Mouse (Mus musculus): ENCODE data around the gene Itprid1.

Gene Itprid1

DNA sequence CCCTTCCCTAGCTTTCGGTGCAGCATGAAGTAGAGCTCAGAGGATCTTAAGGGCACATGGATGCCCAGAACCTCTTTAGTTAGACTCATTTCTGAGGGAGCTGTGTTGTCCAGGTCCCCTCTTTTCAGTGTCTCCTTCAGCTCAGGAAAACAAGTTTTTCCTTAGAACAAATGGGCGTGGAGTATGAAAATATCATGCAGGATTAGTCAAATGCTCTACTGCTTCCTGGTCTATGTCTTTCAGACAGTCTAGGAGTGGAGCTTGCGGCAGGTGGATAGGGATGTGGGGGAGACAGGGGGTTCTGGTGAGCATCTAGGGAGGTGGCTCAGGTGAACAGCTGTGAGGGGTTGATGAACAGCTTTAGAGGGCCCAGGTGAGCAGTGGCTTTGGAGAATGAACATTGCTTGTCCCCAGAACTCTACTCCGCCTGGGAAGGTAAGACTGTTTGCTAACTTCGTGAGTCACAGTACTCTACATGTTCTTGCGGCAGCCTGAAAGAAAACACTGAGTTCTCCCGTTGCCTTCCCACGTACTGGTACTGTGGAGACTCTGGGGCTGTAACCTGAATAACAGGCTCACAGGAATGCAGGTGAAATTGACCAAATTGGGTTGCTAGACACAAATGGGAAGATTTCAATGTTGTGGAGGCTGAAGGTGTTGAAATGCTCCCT lies at the start of gene Itprid1:
Gene Itprid1 (plus strand): TSS at position 246 of the 671 bp plus-strand sequence.
- no peak for DNase-seq

DNA sequence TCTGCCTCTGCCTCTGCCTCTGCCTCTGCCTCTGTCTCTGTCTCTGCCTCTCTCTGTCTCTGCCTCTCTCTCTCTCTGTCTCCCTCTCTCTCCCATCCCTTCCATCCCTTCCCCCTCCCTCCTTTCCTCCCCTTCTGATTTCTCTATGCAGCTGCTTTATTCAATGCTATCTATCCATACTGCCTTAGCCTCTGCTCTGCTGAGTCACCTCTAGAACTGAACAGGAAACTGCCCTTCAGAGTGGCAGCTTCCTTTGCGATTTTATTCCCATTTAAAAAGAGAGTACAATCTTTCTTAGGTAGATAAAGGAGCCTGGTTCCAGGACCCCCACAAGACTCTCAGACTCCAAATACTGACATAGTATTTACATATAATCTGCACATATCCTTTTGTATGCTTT lies 47.1 kb upstream of the Itprid1 start:
- DNase-seq = no peak

DNA sequence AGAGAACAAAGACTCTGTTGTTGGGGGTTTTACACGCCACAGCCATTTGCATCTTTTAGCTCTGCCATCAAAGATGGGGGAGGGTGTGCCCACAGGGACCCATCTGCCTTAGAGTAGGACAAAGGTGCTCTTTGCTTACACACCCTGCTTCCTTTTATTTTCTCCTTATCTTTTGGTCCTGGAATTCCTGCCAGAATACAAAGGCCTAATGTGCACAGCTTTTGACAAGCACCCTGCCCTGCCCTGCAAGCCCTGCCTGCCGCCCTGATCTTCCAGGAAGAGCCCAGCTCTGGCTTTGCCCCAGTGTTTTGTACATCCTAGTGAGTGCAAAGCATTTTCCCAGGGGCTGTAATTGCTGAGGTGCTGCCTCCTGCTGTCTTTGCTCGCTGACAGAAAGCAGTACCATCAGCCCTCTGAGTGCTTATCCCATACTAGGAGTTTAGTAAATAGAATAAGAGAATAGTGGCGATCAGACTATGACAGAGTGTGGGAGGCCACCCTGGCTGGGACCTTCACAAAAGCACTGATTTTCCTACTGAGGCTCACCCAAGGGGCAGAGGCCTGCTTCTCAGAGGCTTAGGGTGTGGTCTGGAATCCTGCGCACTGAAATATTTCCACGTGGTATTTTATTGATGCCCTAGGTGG lies 44.7 kb upstream of the Itprid1 start:
- no peak for DNase-seq

DNA sequence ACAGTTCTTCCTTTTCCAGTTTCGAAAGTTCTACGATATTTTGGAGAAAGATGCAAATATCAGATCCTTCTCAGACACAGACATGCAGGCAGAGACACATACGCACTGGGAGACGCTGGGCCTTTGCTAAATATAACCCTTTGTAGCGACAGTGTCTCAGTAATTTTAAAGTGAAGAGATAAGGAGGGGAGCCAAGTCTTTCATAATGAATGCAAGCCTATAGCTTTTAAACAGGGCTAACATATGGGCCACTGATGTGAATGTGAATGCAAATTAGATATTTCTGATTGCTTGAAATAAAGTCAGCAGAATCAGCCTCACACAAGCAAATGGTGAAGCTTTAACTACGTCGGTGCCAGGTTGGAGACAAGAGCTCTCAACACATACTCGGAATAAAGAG lies 44.2 kb upstream of the Itprid1 start:
- no peak for DNase-seq

DNA sequence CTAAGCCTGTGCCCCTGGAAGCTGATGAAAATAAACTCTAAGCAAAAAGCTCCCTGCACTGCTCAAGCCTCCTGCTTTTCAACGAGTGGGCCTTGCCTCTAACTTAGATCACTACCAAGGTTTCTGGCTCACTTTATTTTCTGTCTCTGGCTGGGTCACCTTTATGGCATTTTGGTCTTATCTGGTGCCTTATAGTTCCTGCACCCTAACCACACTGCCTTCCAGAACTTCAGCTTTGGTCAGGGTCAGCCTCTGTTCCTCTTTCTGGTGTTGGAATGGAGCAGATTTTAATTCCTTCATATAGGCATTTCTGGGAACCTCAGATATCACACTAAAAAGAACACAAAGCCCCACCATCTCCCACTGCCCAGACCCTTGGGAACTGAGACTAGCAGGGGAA lies 34.0 kb upstream of the Itprid1 start:
- no peak for DNase-seq

DNA sequence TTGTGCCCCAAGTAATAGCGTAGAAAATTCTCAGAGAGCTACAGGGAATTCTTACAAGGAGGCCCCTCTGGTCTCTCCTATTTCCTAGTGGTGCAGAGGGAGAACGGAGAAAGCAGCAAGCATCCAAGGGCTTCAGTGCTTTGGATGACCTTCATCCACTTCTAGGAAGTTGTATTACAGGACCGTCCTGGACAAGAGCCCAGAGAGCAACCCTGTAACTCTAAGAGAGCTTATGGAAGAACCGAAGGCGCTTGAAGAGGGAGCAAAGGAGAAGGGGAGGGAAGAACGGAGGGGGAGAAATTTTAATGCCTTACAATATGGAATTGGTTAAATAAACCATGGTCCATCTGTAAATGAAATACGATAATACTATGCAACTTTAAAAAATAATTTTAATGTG lies 33.3 kb upstream of the Itprid1 start:
- no peak for DNase-seq

DNA sequence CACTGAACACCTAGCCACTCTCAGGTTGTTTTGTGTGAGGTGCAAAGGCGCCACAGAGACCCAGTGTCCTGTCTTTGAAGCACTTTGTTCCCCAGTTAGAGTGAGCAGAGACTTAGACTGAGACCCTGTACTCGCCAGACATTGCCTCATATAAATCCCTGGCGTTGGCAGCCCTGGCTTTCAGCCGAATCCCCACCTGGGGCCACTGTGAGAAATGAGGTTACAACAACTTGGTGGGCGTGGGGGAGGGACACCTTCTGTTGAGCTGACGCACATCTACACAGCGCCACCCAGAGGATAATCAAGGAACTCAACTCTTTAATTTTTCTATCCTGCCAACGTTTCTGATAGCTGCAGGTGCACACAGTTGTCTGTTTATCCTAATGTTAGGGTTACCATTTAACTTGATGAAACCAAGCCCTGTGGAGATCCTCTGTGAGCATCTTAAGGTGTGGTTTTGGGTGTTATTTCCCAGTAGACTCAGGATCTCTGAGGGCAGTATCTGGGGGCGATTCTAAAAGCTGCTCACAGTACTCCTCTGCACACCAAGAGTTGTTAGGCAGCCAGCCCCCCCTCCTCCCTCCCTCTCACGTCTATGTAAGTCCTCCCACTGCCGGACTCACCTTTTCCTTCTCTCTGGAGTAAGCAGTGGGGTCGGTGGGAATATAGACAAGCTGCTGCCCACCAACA lies 32.6 kb upstream of the Itprid1 start:
- DNase-seq = peak; percentile 7

DNA sequence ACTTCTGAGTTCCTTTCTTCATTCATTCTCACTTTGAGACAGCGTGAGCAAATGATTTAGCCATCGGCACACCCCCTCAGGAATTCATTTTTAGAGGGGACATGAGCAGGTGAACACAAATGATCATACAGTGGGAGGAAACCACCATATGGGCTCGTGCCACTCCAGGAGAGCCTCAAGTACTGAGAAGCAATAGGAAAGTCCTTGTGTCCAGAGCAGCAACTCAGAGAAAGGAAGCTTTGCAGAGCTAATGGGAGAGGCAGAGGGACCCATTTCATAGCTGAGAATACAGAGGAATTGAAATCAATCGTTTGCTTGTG lies 32.1 kb upstream of the Itprid1 start:
- DNase-seq = no peak

DNA sequence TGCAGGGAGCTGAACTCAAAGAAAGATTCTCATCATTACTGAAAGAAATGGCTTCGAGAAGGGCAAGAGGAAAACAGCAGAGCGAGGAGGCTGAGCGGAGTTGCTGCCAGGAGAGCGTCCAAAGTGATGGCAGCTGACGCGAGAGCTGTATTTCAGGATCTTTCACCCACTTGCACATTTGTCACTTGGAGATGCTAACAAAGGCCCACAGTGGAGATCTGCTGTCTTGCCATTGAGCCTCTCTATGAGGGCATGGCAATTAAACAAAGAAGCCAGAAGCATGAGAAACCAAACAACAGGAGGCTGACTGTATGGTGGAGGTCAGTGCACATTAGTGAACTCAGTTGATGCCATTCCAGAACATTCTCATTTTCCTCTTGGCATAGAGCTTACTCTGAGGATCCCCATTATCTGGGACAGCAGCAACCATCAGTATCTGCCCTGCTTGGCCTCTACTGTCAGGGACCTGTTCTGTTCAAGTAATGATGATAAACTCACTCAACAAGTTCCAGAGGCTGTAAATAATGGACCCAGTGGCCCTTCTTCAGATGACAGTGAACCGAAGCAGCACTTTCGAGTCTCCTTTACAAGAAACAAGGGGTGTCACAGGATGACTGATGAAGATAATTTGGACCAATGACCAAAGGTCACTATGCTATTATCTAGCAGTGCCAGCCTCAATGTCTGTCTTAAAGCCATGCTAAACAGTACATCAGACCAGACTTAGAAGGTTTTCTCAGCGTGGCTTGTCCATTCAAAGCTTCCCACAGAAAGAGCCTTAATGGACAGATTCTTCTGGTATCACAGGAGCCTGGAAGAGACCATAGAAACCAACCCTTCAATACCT lies 31.2 kb upstream of the Itprid1 start:
- no peak for DNase-seq

DNA sequence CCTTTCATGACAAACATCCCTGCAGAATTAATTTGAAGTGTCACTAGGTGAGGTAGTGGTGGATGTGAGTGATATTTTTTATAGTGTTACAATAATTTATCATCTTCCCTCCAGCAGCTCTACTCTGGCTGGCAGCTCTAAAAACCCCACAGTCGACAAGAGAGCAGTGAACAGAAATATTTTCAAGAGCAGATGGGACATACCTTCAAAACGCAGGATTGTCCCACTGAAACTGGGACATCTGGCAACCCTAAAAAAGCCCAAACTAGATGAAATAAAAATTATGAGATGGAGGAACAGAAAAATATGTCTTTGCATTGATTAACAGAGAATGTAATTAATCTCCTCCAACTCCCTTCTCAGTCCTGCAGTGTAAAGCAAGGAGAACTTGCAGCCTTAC lies 30.2 kb upstream of the Itprid1 start:
- DNase-seq = no peak

DNA sequence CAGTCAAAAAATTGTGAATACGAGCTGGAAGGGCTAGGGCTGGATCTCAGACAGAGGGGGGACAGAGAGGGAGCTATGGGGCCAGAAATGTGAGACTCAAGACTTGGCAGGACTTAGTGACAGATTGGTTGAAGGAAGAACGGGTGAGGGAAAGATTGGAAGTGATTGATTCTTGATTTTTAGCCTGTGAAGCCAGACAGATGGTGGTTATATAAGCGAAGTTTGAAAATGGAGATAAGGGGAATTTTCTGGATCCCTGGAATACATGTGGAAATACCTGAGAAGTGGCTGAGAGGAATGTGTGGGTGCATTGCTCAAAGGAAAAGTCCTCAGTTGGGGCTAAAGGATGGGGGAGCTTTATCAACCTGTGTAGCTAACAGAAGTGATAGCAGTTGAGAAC lies 28.0 kb upstream of the Itprid1 start:
- no peak for DNase-seq

DNA sequence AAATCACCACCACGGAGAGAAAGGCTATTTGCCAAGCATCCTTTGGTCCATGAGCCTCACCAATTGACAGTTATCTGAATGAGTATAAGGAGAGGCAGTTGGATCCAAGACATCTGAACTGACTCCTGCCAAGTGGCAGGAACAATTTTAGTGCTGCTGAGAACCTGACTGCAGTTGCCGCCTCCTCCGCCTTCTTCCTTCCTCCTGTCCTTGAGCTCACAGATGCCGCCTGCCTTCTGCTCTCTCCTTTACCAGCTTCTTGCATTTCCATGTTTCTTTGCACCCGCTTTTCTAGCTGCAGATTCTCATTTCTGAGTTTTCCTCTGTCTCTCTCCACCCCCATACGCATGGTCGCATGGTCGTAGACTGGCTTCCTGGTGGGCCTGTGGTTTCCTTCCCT lies 25.5 kb upstream of the Itprid1 start:
- DNase-seq = no peak

DNA sequence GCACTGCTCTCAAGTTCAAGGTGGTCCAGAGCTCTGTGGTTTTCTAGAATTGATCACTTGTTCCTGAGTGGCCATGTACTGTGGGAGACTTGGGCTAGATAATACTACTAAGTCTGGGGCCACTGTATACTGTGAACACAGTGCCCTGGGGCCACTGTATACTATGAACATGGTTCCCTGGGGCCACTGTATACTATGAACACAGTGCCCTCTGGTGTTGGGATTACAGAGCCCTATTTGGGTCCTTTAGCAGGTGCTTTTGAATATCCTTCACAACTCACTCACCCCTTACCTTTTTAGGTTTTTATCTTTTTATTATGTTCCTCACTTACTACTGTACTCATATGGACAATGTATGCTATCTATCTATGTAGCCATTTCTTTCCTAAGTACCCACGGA lies 24.3 kb upstream of the Itprid1 start:
- DNase-seq = no peak

DNA sequence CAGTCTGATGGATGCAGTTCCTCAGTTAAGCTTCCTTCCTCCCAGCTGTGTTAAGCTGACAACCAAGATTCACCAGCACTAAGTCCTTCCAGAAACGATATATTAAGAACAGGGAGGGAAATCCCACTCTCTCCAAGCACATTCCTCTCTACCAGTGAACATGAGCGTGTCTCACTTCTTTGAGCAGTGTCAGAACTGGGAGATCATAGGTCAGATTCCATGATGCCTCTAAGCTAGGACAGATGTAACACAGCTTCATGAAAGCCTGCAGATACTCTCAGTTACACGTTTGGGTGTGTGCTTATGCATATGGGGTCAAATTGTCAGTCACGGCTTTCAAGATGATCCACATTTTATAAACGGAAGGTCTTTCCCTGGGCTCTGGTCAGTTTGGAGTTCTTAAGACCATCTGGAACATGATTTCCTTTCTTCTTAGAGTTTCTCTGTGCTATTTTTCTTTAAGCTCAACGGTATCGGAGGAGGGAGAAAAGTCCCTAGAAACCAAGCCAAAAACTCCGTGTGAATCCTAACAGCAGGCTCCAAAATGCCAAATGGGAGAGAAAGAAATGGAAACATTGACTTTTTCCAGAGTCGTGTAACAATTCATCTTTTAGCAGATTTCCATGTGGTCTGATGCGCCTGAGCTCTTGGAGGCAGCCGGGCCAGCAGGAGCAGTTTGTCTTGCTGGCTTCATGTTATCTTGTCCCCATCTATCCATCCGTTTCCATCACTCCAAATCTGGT lies 22.3 kb upstream of the Itprid1 start:
- DNase-seq = no peak

DNA sequence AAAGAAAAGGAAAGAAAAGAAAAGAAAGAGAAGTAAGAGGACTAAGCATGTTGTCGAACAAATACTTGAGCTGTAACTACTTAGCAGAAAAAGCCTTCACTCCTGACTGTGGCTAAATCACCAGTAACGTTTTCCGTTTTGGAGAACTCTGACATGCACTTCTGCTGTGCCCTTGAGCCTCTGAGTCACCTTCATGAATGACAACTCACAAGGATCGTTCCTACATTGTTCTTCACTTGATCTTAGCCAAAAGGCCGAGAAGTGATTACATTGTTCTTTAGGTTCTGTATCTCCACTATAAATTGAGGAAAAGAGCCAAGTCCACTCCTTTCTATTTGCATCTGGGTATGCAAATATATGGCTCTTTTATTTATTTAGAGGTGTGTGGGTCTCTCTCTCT lies 19.8 kb upstream of the Itprid1 start:
- DNase-seq = no peak

DNA sequence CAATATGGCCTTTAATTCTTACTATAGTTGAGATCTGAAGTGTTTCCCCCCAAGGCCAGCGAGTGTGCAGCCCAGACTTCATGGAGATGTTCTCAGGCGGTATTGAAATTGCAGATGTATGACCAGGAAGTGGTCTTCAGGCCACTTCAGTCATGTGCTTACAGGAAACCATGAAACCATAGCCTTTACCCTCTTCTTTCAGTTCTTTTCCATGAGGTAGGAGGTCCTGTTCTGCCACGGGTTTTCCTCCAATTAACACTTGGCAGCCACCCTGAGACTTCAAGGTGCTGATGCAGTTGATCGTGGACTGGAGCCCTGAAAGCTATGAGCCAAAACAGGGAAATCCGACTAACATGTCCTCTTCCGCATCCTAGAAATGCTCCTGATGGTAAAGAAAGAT lies 7.0 kb upstream of the Itprid1 start:
- DNase-seq = no peak

DNA sequence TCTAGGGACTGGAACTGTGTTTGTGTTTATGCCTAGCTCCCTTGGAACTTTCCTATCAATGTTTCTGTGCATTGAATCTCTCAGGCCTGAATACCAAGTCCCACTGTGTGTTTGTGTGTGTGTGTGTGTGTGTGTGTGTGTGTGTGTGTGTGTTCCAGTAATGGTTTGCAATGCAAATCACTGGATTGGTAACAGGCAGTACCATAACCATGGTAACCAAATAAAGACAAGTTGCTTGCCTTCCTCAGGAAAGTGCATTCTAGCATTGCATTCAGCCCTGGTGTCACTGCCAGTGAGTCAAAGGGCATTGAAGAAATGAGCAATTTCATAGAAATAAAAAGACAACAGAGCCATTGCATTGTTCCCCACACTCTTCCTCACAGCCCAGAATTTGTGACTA lies 15.9 kb downstream of the Itprid1 start:
- DNase-seq = no peak

DNA sequence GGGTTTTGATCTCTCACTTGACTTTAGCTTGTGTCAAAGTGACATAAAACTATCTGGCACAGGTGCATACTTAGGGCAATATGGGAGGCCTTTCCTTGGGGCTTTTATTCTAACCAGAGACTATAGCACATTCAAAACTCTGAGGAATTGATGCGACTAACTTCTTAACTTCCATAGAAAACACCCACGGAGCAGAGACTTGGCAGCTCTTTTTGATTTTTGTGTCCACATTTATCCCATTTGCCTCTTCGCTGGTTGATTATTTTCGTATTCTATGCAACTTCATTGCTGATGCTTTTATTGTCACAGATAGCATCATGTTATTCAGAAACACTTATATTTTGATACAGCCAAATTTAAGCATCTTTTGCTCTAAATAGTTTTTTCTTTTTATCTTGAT lies 19.4 kb downstream of the Itprid1 start:
- no peak for DNase-seq

DNA sequence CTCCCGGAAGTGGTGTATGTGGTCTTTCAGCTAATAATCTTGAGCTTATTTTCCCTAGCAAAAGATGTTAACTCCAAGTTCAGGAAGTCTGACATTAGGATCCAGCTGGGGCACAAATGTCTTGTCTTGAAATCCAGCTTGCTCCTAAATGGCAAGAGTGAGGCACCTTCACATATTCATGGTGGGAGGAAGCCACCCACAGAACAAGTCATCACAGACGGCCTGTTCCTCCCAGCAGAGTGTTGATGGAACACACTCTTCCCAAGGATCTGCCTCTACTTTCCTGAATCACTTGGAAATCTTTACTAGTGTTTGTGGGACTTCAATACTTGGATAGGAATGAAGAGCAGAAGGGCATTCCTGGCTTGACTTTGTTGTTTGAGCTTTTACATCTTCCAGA lies 28.5 kb downstream of the Itprid1 start:
- DNase-seq = no peak

DNA sequence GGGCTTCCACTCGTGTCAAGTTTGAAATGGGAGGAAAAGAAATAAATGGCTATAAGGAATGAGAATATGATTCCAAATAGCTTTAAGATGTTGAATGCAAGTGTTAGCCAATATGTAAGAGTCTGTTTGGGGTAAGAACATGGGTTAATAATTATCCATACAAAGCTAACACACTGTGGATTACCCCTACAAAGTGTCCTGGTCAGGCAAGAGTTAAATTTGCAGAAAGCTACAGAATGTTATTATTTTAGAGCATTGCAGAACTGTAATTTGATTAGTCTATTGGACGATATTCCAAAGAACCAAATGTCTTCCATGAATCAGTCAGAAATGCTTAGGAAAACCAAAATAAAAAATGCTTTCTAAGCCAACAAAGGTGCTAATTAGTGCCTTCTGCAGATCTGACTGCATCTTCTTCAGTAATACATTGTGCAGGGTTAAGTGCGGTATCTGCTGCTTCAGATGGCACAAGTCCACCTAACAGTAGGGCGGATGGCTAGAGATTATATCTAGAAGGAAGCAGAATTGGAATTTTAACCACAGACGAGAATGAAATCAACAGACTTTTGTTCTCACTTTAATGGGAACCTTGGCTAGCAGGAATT lies 42.8 kb downstream of the Itprid1 start:
- no peak for DNase-seq

DNA sequence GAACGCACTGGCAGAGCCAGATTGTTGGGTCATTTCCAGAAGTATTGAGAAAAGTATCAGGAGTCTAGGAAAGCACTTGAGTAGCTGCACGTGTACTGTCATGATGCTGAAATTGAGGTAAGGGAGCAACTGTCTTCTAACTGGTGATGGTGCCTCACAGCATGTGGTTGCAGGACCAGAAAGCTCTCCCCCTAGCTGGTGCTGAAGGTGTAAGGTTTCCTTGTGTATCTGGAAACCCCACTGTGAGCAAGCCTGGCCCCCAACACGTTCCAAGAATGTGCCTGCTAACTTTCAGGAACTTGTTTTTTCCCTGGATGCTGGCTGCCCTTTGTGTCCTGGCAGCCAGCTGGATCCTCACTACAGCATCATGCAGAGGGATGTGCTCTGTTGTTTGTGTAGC lies 44.2 kb downstream of the Itprid1 start:
- DNase-seq = no peak

DNA sequence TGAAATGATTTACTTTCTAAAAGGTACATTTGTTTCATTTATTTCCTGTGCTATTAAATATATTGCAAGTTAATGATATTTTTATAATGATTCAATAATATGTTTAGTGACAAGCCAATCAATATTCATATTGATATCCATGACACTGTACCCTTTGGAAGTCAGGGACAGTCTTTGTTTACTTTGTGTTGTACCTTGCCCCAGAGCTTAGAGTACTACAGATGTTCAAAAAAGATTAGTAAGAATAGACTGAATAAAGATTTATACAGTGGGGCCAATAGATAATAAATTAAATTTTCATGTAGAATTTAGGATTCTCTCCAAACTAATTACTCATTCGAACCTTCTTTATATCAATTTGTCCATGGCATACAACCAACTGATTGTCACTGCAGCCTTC lies 50.9 kb downstream of the Itprid1 start:
- no peak for DNase-seq

Measured in lung, postnatal 10 days (tissue).